Mouse (Mus musculus) frontal cortex, adult 2 months (tissue): ENCODE data around the gene Grid1. TPM values are rescaled to one million over a fixed set of nuclear protein-coding genes. Genes with fewer than 3 reads are reported as not detected.

Experiments used
- DNase-seq, 2 experiments: peaks; one replicate each; pipeline ENCODE4 v3.0.0; 2022; ENCODE audit warnings: low spot score in 1 of 2; ENCODE audit errors: extremely low spot score in 1 of 2
- polyA plus RNA-seq: library from polyadenylated mRNA; depleted of rRNA; stranded (reverse); fragments of >200 nt; gene quantifications from 2 replicates; pipeline ENCODE4 v1.2.3, GENCODE M21; 2012

Gene Grid1
- polyA plus RNA-seq, 1 experiment: 19.4 TPM

DNA sequence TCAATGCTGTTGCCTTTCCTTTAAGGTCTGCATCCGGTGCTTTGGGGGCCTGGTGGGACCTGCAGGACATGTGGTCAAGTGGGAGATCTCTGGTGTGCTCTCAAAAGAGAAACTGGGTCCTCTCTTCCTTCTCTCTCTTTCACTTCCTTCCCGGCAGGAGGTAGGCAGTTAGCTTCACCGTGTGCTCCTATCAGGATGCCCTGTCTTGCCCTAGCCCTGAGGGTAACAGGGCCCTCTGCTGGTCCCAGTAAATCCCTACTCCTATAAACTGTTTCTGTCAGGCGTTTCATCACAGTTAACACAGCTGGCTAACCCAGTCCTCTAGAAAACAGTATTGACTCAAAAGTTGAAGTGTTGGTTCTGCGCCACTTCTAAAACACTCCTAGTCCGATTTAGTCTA lies 9.9 kb downstream of the Grid1 start:
- no peak for DNase-seq

- DNase-seq: no peak
Observed at GRCm38 (mm10) chr14:34837145-34837544, 17.2 kb downstream of the Grid1 start.

GRCm38 (mm10) chr14:34838999-34839398 lies 19.1 kb downstream of the Grid1 start:
- DNase-seq: no peak

DNA sequence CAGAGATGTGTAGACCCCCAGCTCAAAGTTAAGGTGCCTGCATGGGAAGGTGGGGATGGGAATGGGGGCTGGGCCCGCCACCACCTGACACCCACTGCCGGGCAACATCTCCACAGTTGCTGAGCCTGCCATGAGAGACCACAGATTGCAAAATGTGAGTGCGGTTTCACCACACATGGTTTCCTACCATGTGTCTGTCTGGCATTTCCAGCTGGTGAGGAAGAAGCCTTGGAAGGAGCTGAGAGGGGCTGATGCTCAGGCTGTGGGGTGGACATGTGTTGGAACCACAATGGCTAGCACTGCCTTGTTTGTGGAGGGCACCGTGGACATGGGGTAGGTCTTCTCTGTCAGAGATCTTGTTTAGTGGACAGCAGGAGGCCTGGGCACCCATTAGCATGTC lies 20.0 kb downstream of the Grid1 start:
- no peak for DNase-seq

GRCm38 (mm10) chr14:34843579-34843978 lies 23.7 kb downstream of the Grid1 start:
- DNase-seq: no peak

- no peak for DNase-seq
Observed at GRCm38 (mm10) chr14:34844166-34844565, 24.3 kb downstream of the Grid1 start.

DNA sequence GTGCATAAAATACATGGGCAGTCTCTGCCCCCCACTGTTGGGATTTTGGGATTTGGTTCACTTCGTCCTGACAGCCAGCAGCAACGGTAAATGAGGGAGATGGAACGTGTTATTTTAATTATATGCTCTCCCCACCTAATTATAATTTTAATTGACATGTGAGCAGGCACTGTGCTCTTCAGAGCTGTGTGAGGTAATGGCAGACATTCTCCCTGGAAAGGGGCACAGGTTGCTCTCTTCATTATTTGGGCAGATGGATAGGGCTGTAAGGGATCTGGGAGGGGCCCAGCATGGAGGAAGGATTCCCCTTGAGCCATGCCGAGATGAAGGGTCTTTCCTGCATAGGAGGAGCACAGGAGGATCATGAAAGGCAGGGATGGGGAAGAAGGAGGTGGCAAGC lies 26.9 kb downstream of the Grid1 start:
- DNase-seq: no peak

- DNase-seq: no peak
Observed at GRCm38 (mm10) chr14:34847625-34848024, 27.7 kb downstream of the Grid1 start.

DNA sequence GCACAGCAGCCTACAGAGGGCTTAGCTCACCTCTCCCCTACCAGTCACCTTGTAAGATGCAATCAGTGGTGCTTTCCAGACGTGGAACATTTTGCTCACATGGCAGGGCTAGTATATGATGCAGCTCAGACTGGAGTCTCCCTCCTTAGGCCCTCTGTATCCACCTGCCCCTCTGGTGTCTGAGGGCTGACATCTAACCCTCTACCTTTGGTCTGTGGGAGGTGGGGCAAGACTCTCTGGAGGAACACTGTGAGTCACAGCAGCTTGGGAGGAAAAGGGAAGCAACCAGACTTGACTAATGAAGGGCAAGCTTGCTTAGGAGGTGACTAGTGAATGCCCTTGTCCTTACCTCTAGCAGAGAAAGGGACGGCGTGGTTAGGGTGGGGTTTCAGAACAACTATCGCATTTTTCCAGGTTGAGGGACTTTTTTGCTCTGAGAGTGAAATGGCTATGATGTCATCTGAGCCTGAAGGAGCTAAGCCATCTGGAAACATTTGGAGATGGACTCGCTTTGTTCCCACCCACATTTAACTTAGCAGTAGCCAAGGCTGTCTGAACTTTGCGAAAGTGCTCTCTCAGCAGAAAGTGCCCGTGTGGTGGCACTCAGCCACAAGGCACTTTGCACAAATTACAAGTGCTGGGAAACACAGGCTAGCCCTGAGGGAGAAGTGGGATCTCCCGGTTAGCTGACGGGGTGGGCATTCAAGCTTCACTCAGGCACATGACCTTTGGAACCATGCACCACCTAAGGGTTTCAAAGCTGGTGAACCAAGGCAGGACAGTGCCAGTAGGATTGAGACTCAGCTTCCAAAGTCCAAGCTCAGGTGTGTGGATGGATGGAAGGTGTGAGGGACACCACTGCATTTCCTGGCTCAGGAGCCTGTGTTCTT lies 41.2 kb downstream of the Grid1 start:
- DNase-seq: peak in 1 of 2 experiments; percentile 32

GRCm38 (mm10) chr14:34867266-34867665 lies 47.4 kb downstream of the Grid1 start:
- no peak for DNase-seq

GRCm38 (mm10) chr14:34868513-34869260 lies 48.8 kb downstream of the Grid1 start:
- DNase-seq: no peak

DNA sequence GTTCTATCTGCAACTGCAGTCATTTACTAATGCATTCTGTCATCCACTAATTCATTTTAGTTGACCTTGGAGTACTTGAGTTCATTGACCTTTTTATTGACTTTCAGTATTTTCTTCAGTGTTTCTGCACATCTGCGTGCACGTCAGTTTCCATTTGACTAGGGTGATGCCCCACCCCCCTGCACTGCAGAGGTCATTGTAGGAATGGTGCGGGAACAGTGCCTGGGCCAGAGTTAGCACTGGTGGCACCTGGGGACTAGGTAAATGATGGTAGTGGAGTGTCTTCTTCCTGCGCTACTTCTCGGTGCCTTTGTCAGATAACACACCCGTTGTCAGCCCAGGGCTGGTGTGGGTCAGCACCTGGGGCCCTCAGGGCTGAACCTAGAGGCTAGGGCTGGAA lies 60.1 kb downstream of the Grid1 start:
- no peak for DNase-seq

DNA sequence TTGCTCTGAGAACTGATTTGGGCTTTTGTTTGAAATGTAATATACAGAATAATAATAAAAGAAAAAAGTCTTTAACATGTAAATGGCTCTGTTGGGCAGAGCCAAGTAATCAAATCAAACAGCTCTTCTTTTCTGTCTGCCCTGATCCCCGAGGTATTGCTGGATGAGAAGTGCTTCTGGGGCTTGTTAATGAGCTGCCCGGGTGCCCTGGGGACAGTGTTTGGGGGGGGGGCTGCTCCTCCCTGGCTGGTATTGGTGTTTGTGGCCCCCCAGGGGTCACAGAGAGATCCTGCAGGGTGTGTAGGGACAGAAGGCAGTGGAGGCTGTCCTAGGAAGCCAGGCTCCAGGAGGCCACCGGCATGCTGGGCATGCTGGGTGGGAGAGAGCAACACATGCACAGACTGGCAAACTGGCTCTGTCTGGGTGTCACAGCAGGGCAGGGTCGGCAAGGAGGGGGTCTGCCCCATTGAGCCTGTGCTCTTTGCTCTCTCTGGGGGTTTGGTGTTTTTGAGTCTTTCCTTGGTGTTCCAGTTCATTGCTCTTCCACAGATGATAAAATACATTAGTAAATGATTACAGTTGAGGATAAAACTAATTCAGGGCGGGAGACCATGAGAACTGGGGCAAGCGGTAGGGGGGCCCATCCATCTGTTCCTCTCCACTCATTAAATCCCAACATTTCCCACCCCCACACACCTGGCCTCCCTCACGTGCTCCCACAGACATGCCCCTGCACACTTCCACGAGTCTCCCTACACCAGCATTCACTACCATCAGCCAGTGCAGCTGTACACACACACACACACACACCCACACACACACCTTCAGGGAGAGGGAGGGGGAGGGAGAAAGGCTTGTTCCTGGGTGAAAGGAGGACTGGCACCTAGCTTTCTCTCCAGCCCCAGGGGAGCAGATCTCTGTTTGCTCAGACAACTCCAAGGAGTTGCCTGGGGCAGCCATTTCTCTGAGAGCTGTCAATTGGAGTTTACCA lies 60.8 kb downstream of the Grid1 start:
- DNase-seq: no peak

DNA sequence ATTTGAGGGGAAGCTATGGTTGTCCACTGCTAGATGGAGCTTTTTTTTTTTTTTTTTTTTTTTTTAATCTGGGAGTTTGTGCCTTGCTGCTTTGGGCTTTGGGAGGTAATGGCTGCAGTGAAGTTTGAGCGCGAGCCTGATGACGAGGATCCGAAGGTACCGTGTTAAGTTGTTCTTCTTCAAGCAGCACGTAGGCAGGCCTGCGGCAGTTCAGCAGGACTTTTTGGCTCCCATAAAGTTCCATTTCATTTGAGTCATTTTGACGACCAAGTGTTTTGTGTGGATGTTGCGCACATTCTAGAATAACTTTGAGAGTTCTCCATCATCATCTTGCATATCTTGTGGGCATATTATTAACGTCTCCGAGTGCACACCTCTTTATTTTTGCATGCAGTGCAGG lies 64.3 kb downstream of the Grid1 start:
- DNase-seq: no peak

DNA sequence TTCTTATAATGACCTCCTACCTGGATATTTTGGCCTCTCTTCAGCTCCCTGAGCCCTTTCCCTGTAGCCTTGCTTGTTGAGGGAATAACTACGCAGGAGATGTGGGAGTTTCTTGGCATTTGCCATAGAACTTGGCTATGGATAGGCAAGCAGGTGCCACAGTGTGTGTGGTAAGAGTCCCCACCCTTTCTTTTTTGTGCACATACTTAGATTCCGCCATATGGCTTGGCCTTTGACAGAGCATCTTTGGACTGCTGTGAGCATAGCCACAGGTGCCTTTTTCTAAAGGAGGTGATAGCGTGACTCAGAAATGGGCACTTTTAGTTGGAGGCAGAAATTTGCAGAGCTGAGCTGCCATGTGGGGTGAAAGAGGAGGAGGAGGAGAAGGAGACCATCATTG lies 64.7 kb downstream of the Grid1 start:
- peak; percentile 49 to 62 for DNase-seq

DNA sequence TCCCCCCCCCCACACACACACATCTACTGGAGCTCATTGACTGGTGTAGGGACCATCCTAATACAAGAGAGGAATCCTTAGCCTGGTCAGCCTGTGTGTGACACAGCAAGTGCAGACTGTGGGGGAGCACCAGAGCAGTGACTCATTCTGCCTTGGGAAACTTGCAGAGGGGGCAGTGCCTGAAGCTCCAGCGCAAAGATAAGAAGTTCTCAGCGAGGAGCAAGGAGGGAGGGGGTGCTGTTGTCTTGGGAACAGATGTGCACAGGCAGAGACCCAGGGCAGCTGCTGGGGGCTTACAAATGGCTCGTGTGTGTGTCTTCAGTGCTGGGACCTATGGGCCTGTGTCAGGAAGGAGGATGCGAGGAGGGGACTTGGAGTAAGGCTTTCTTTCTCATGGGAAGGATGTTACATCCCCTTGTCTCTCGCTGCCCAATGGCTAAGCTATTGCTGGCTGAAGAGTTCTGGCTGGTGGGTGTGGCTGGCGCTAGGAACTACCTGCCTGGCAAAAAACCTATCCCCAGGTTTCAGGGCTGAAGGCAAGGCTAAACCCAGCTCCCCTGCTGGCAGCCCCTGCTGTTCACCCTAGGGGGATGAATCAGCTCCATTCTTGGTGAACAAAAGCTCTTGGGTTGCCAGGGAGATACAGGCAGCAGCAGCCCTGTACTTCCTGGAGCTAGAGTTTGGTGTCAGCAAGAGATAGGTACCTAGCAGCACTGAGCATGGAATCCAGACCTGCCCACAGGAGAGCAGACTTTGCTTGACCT lies 72.0 kb downstream of the Grid1 start:
- DNase-seq: peak in 1 of 2 experiments; percentile 70

GRCm38 (mm10) chr14:34896253-34896982 lies 76.5 kb downstream of the Grid1 start:
- peak; percentile 41 to 69 for DNase-seq

DNA sequence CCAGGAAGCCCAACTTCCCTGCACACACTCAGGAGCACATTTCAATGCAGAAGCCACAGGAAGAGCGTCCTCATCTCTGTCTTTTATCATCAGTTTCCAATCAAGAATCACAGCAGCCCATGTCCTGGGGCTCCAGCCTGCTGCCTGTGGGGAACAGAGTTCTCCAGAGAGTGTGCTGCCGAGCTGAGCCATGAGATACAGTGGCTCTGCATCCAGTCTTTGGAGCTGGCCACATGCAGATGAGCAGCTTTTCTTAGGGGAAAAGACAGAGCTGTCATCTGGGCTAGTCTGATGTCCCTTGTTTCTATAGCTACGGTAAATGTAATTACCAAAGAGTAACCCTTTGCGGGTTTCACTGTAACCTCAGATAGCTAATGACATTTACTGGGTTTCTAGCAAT lies 83.9 kb downstream of the Grid1 start:
- DNase-seq: no peak

GRCm38 (mm10) chr14:34905697-34906096 lies 85.8 kb downstream of the Grid1 start:
- no peak for DNase-seq
